Mouse (Mus musculus) ES-E14 (cell line): ENCODE data around the gene Fsd1.
A peak's percentile ranks its signal among the peaks of the same experiment; 100 is the strongest.

ENCODE experiments used
- CHD2 ChIP-seq: IDR thresholded peaks from 2 replicates; pipeline ENCODE4 v1.6.1; 2014; ENCODE audit warnings: mild to moderate bottlenecking, low read depth, low read length, inconsistent platforms
- HCFC1 ChIP-seq: IDR thresholded peaks from 2 replicates; pipeline ENCODE4 v1.6.1; 2012; ENCODE audit warnings: low read length, inconsistent platforms, borderline replicate concordance; ENCODE audit not compliant: insufficient read depth
- MAFK ChIP-seq: IDR thresholded peaks from 2 replicates; pipeline ENCODE4 v1.6.1; 2014; ENCODE audit warnings: mild to moderate bottlenecking, low read depth, low read length, inconsistent platforms; ENCODE audit not compliant: insufficient read depth
- ZC3H11A ChIP-seq: IDR thresholded peaks from 2 replicates; pipeline ENCODE4 v1.6.1; 2012; ENCODE audit warnings: low read depth, mild to moderate bottlenecking, inconsistent platforms, low read length, borderline replicate concordance
- ZNF384 ChIP-seq: IDR thresholded peaks from 2 replicates; pipeline ENCODE4 v1.6.1; 2012; ENCODE audit warnings: low read depth, low read length, inconsistent platforms

DNA sequence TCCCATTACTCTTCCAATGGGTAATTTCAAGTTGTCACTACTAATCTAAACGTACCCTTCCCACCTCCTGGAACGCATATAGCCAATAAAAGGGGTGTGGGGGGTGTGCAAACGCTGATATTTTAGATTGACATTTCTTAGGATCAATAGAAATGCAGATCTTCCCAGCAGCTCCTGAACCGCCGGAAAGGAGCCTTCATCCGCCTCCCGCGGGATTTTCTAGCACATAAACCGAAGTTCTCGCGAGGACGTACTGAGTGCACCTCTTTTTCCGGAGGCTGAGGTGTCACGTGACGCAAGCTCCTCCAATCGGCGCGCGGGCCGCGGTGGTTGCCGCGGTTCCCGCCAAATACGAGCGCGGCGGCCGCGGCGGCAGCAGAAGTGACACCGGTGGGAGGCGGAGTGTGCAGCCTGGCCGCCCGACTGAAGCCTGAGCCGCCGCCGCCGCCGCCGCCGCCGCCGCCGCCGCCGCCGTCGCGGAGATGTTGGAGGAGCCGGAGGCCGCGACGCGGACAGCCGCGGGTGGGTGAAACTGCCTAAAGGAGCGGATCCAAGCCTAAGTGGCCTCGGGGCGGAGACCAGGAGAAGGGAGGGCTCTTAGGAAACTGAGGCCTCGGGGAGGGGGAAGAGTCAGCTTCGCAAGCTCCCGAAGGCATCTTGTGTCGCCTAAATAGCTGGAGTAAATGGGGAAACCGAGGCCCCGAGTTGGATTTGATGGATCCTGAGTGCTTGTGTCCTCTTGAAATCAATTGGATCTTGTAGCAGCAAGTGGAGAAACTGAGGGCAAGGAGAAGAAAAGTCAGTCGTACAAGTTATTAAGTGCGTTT, 53.9 kb downstream of the Fsd1 start, which contains the start of gene Chaf1a:
- TF ChIP-seq CHD2: peak; percentile 98
- TF ChIP-seq ZC3H11A: no peak
- TF ChIP-seq MAFK: no peak
- no peak for TF ChIP-seq ZNF384
- TF ChIP-seq HCFC1: no peak
